Mouse (Mus musculus) kidney, embryonic 15.5 days (tissue): ENCODE measurements around the gene Fau. TPM values are rescaled to one million over a fixed set of nuclear protein-coding genes. Genes with fewer than 3 reads are reported as not detected.

ENCODE experiments used
- ATAC-seq: fragments of 200-750 bp; cut with Nextera tagmentation; replicated peaks from 2 replicates; pipeline ENCODE4 v1.8.0; 2017; ENCODE audit warnings: moderate TSS enrichment; ENCODE audit not compliant: low FRiP score
- H3K27ac ChIP-seq: fragments of 300-500 bp; sonication (generic); 2 replicates; pipeline ENCODE4 v1.5.1; 2015; ENCODE audit warnings: mild to moderate bottlenecking, inconsistent platforms
- H3K27me3 ChIP-seq: fragments of 300-500 bp; sonication (generic); 2 replicates; pipeline ENCODE4 v1.6.1; 2015; ENCODE audit warnings: inconsistent platforms
- H3K36me3 ChIP-seq: fragments of 300-500 bp; sonication (generic); 2 replicates; pipeline ENCODE4 v1.6.1; 2015; ENCODE audit warnings: inconsistent platforms
- H3K4me1 ChIP-seq: fragments of 300-500 bp; sonication (generic); 2 replicates; pipeline ENCODE4 v1.6.1; 2015; ENCODE audit warnings: inconsistent platforms
- H3K4me2 ChIP-seq: fragments of 300-500 bp; sonication (generic); 2 replicates; pipeline ENCODE4 v1.6.1; 2015; ENCODE audit warnings: moderate library complexity, mild to moderate bottlenecking, inconsistent platforms
- H3K4me3 ChIP-seq: fragments of 300-500 bp; sonication (generic); replicated peaks from 2 replicates; pipeline ENCODE4 v1.5.1; 2015; ENCODE audit warnings: mild to moderate bottlenecking, inconsistent platforms
- H3K9ac ChIP-seq: fragments of 300-500 bp; sonication (generic); 2 replicates; pipeline ENCODE4 v1.6.1; 2015; ENCODE audit warnings: mild to moderate bottlenecking, inconsistent platforms
- H3K9me3 ChIP-seq: fragments of 300-500 bp; sonication (generic); replicated peaks from 2 replicates; pipeline ENCODE4 v1.6.1; 2016; ENCODE audit warnings: inconsistent platforms
- WGBS: fragments of 180-500 bp; shearing (Covaris S2); methylation state at CpG from one replicate; pipeline ENCODE4 v1.1.7; 2015; ENCODE audit warnings: mixed read lengths; 5-methylcytosine and 5-hydroxymethylcytosine counted together
- polyA plus RNA-seq: library from polyadenylated mRNA; unstranded; fragments of >200 nt; fragmentation: Nextera tagmentation; extraction: Ambion mirVana; gene quantifications from 2 replicates; pipeline ENCODE4 v1.2.1, GENCODE M21; 2015

Gene Fau
- polyA plus RNA-seq, result 741 and 838 TPM in 2 replicates

DNA sequence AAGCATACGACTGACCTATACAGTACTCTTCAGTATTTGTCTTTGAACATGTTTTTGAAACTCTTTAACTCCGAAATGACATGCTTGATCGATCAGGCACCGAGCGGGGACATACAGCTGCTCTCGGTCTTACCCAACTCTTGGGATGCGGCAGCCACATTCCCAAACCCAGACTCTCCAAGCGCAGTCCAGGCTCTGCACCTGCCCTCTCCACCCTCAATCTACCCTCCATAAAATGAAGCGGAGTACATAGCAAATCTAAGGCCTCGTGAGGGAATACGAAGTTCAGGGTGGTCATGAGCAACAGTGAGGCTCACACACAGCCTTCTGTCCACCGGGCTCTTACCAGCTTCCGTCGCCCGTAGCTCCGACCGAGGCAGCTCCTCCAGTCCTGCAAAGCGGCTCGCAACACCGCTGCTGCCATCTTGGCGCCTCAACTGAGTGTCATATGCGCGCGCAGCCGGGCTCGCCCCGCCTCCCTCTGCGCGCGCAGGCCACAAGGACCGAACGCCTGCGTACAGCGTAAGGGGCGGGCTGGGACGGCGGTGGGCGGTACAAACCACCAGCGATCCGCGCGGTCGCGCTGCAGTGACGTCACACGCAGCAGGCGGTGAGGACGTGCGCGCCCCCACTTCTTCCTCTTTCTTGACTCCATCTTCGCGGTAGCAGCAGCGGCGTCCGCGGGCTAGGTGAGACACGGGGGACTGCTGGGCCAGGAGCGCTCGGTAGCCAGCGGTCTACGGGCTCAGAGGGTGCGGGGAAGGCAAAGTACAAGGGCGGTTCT is at the start of gene Fau, which contains the start of gene Mrpl49:
Gene Fau (plus strand): TSS at position 532 of the 784 bp plus-strand sequence.
Gene Mrpl49 (minus strand): TSS at position 473 of the 784 bp plus-strand sequence.
- peak; percentile 89 for ATAC-seq
- Histone ChIP-seq H3K9me3 (no peaks in the 10 kb centered on the region), H3K27ac (peak within 1 kb of the TSS; percentile 85), H3K9ac (peak within 1 kb of the TSS; percentile 94), H3K4me3 (peak within 1 kb of the TSS; percentile 95), H3K4me1 (peaks cover 39% of the 10 kb centered on the region), H3K27me3 (no peaks in the 10 kb centered on the region), H3K36me3 (peaks cover 53% of the 10 kb centered on the region), H3K4me2 (peak within 1 kb of the TSS; percentile 78)
- WGBS, result under 1% methylated on average over 63 of the region's 63 CpGs

GRCm38 (mm10) chr19:6009137-6009536 is 48.5 kb upstream of the Fau start:
- Histone ChIP-seq H3K4me1 (peaks cover 31% of the 10 kb centered on the region), H3K27ac (no peak overlapping the region), H3K9ac (no peak overlapping the region), H3K27me3 (no peaks in the 10 kb centered on the region), H3K36me3 (peaks cover 8% of the 10 kb centered on the region; the same call in 1 of the 2 replicates), H3K9me3 (no peaks in the 10 kb centered on the region), H3K4me2 (no peak overlapping the region), H3K4me3 (no peak overlapping the region)
- 79% methylated on average over 8 of the region's 8 CpGs for WGBS
- no peak for ATAC-seq

GRCm38 (mm10) chr19:6013691-6014090 is 44.0 kb upstream of the Fau start:
- H3K4me1 ChIP-seq, result peaks cover 46% of the 10 kb centered on the region
- ATAC-seq, result no peak
- H3K9me3 ChIP-seq, result no peaks in the 10 kb centered on the region
- no peaks in the 10 kb centered on the region for H3K27me3 ChIP-seq
- peaks cover 1% of the 10 kb centered on the region; the same call in 1 of the 2 replicates for H3K36me3 ChIP-seq
- H3K27ac ChIP-seq, result no peak overlapping the region
- no peak overlapping the region for H3K4me3 ChIP-seq
- peak overlapping the region; percentile 93; the same call in 1 of the 2 replicates for H3K4me2 ChIP-seq
- H3K9ac ChIP-seq, result no peak overlapping the region
- WGBS, result 90% methylated on average over 10 of the region's 10 CpGs

DNA sequence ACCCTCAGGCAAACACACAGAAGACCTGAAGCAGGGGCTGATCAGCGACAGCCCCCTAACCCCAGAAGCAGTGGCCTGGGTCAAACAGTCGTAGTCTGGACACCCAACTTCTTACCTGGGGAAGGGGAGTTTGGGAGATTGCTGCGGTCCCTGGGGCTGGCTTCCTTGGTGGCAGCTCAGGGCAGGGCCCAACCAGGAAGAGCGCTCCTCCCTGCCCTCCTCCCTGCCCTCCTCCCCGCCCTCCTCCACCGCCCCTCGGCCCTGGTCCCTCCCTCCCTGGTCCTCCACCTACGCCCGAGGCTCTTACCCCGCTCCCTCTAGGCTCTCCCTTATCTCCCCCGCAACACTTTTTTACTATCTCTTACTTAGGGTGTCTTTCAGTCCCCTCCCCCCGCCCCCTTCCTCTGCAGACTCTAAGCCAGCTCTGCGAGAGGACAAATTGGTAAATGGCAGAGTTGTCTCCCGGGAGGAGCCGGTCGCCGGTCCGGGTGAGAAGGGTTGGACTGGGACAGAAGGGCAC is 42.6 kb upstream of the Fau start:
- peaks cover 46% of the 10 kb centered on the region for H3K4me1 ChIP-seq
- peak overlapping the region; percentile 55 for H3K9ac ChIP-seq
- ATAC-seq, result peak; percentile 81
- H3K9me3 ChIP-seq, result no peaks in the 10 kb centered on the region
- H3K36me3 ChIP-seq, result no peaks in the 10 kb centered on the region
- H3K27ac ChIP-seq, result peak overlapping the region; percentile 80
- H3K4me2 ChIP-seq, result peak overlapping the region; percentile 93
- 2% methylated on average over 18 of the region's 18 CpGs for WGBS
- H3K4me3 ChIP-seq, result peak overlapping the region; percentile 58
- no peaks in the 10 kb centered on the region for H3K27me3 ChIP-seq

GRCm38 (mm10) chr19:6015511-6016315 is 41.9 kb upstream of the Fau start, which contains the start of gene Capn1:
TSS of gene Capn1 (minus strand) at chr19:6015897.
- Histone ChIP-seq H3K4me2 (peak within 1 kb of the TSS; percentile 93), H3K4me3 (peak within 1 kb of the TSS; percentile 58), H3K27ac (peak within 1 kb of the TSS; percentile 80), H3K27me3 (no peaks in the 10 kb centered on the region), H3K4me1 (peaks cover 45% of the 10 kb centered on the region), H3K36me3 (no peaks in the 10 kb centered on the region), H3K9ac (peak within 1 kb of the TSS; percentile 55), H3K9me3 (no peaks in the 10 kb centered on the region)
- 2% methylated on average over 40 of the region's 40 CpGs for WGBS
- peak; percentile 82 for ATAC-seq

GRCm38 (mm10) chr19:6016532-6016931 is 41.1 kb upstream of the Fau start:
- ATAC-seq, result no peak
- WGBS, result 48% methylated on average over 7 of the region's 7 CpGs
- H3K4me2 ChIP-seq, result peak overlapping the region; percentile 93

GRCm38 (mm10) chr19:6018142-6019089 is 39.2 kb upstream of the Fau start:
- Histone ChIP-seq H3K27me3 (no peaks in the 10 kb centered on the region), H3K9me3 (no peaks in the 10 kb centered on the region), H3K9ac (no peak overlapping the region), H3K36me3 (no peaks in the 10 kb centered on the region), H3K4me3 (no peak overlapping the region), H3K4me1 (peaks cover 38% of the 10 kb centered on the region), H3K27ac (no peak overlapping the region), H3K4me2 (no peak overlapping the region)
- 32% methylated on average over 15 of the region's 15 CpGs for WGBS
- no peak for ATAC-seq

More at GRCm38 (mm10) chr19:6016532-6016931, 41.1 kb upstream of the Fau start:
- Histone ChIP-seq H3K4me3 (peak overlapping the region; percentile 58; the same call in 1 of the 2 replicates), H3K4me1 (peaks cover 43% of the 10 kb centered on the region), H3K9me3 (no peaks in the 10 kb centered on the region), H3K27me3 (no peaks in the 10 kb centered on the region), H3K27ac (no peak overlapping the region), H3K9ac (no peak overlapping the region), H3K36me3 (no peaks in the 10 kb centered on the region)

DNA sequence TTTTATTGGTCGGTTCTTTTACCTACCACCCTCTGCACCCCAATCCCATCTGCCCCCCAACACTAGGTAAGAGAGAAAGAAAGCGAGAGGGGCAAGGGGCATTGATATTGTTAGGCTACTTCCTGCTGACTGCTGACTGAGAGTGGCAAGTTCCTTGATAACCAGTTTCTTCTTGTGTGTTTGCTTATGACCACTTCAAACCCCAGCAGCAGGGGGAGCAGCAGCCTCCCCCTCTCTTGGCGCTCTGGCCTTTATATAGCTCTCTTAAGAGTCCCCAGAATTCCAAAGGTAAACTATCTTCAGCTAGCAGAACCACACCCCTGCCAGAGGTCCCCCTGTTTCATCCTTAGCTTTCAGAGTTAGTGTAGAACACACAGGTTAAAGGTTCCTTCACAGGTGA is 37.4 kb upstream of the Fau start:
- Histone ChIP-seq H3K4me2 (no peak overlapping the region), H3K36me3 (no peaks in the 10 kb centered on the region), H3K9ac (no peak overlapping the region), H3K27ac (no peak overlapping the region), H3K9me3 (no peaks in the 10 kb centered on the region), H3K4me3 (no peak overlapping the region), H3K4me1 (peaks cover 20% of the 10 kb centered on the region), H3K27me3 (no peaks in the 10 kb centered on the region)
- ATAC-seq, result no peak
- 70% methylated on average over 3 of the region's 3 CpGs for WGBS

DNA sequence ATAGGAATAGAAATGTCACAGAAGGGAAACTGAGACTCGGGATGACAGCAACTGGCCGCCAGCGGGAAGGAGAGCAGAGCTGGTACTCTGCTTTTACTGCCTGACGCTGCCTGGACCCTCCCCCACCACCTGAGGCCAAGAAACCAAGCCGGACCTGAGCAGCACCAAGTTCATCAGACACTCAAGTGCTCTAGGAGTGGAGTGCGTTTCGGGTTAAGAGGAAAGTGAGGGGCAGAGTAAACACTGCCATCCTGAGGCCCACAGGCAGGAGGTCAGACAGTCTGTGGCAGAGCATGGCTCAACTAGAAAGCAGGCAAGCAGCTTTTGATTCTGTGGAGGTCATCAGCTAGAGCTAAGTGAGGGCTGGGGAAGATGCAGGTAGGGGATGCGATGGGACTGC is 34.6 kb upstream of the Fau start:
- 44% methylated on average over 8 of the region's 8 CpGs for WGBS
- Histone ChIP-seq H3K27ac (no peak overlapping the region), H3K4me2 (no peak overlapping the region), H3K4me3 (no peak overlapping the region), H3K4me1 (0 out of 2 replicates have a peak, but pooled peaks cover under 1% of the 10 kb centered on the region), H3K9me3 (no peaks in the 10 kb centered on the region), H3K27me3 (no peaks in the 10 kb centered on the region), H3K36me3 (no peaks in the 10 kb centered on the region), H3K9ac (no peak overlapping the region)
- ATAC-seq, result no peak

- Histone ChIP-seq H3K27ac (no peak overlapping the region), H3K4me1 (no peaks in the 10 kb centered on the region), H3K4me3 (no peak overlapping the region), H3K4me2 (no peak overlapping the region), H3K36me3 (no peaks in the 10 kb centered on the region), H3K9me3 (no peaks in the 10 kb centered on the region), H3K9ac (no peak overlapping the region), H3K27me3 (no peaks in the 10 kb centered on the region)
- 84% methylated on average over 7 of the region's 7 CpGs for WGBS
- ATAC-seq, result no peak
Observed at GRCm38 (mm10) chr19:6023930-6024329, 33.7 kb upstream of the Fau start.

DNA sequence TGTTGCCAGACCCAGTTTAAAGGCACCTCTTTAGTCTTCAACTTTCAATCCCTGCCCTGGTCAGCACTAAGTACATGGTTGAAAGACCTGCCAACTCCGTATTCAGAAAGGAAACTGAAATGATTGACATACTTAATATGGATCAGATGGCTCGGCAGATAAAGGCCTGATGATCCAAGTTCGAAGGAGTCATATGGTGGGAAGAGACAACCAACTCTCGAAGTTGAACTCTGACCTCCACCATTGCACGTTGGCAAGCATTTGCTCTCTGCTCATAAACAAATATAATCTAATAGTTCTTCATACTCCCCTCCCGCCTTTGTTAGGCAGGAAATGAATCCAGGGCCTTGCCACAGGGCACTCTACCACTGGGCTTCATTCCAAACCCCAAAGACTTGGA is 28.7 kb upstream of the Fau start:
- H3K4me3 ChIP-seq, result no peak overlapping the region
- no peaks in the 10 kb centered on the region for H3K27me3 ChIP-seq
- H3K27ac ChIP-seq, result no peak overlapping the region
- ATAC-seq, result no peak
- no peaks in the 10 kb centered on the region for H3K9me3 ChIP-seq
- no peaks in the 10 kb centered on the region for H3K36me3 ChIP-seq
- no peak overlapping the region for H3K9ac ChIP-seq
- no peaks in the 10 kb centered on the region for H3K4me1 ChIP-seq
- no peak overlapping the region for H3K4me2 ChIP-seq
- 83% methylated on average over 6 of the region's 6 CpGs for WGBS
